Mouse (Mus musculus) stomach, embryonic 15.5 days (tissue): ENCODE measurements around the gene Mindy3. TPM values are rescaled to one million over a fixed set of nuclear protein-coding genes. Genes with fewer than 3 reads are reported as not detected.

Experiments
- ATAC-seq: fragments of 200-750 bp; cut with Nextera tagmentation; 2 replicates; pipeline ENCODE4 v1.8.0; 2017; ENCODE audit warnings: low read depth, moderate number of reproducible peaks, moderate TSS enrichment; ENCODE audit not compliant: insufficient read depth, low FRiP score
- H3K27ac ChIP-seq: fragments of 300-500 bp; sonication (generic); 2 replicates; pipeline ENCODE4 v1.5.1; 2015; ENCODE audit warnings: mild to moderate bottlenecking, inconsistent platforms
- H3K27me3 ChIP-seq: fragments of 300-500 bp; sonication (generic); replicated peaks from 2 replicates; pipeline ENCODE4 v1.6.1; 2015; ENCODE audit warnings: inconsistent platforms
- H3K36me3 ChIP-seq: fragments of 300-500 bp; sonication (generic); 2 replicates; pipeline ENCODE4 v1.6.1; 2015; ENCODE audit warnings: inconsistent platforms
- H3K4me1 ChIP-seq: fragments of 300-500 bp; sonication (generic); 2 replicates; pipeline ENCODE4 v1.6.1; 2015; ENCODE audit warnings: inconsistent platforms
- H3K4me2 ChIP-seq: fragments of 300-500 bp; sonication (generic); 2 replicates; pipeline ENCODE4 v1.6.1; 2015; ENCODE audit warnings: mild to moderate bottlenecking, inconsistent platforms
- H3K4me3 ChIP-seq: fragments of 300-500 bp; sonication (generic); replicated peaks from 2 replicates; pipeline ENCODE4 v1.5.1; 2015; ENCODE audit warnings: inconsistent platforms
- H3K9ac ChIP-seq: fragments of 300-500 bp; sonication (generic); 2 replicates; pipeline ENCODE4 v1.6.1; 2015; ENCODE audit warnings: inconsistent platforms
- H3K9me3 ChIP-seq: fragments of 300-500 bp; sonication (generic); 2 replicates; pipeline ENCODE4 v1.6.1; 2016; ENCODE audit warnings: inconsistent platforms
- WGBS: fragments of 180-500 bp; shearing (Covaris S2); methylation state at CpG from one replicate; pipeline ENCODE4 v1.1.7; 2015; 5-methylcytosine and 5-hydroxymethylcytosine counted together
- polyA plus RNA-seq: library from polyadenylated mRNA; unstranded; fragments of >200 nt; fragmentation: Nextera tagmentation; extraction: Ambion mirVana; gene quantifications from 2 replicates; pipeline ENCODE4 v1.2.1, GENCODE M21; 2015

The Mindy3 gene
- polyA plus RNA-seq, 1 experiment from 2014 or later = 23.5 TPM

DNA sequence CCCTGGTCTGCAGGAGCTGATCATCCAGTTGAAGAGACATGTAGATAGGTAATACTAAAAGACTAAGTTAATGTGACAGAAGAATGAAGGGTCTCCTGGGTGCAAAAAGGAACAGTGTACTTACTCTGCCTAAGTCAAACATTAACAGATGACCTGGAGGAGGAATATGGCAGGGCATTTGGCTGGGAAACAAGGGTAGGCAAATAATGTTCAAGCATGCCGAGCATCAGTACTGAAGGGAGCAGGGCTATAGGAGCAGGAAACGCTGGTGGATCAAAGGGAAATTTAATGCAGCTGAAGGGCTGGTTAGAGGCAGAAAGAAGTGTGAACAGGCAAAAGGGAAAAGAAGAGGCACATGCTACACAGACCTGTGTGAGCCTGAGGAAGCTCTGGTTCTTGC, 8.1 kb downstream of the Mindy3 start:
- H3K9me3 ChIP-seq = no peaks in the 10 kb centered on the region
- no peaks in the 10 kb centered on the region for H3K36me3 ChIP-seq
- no peaks in the 10 kb centered on the region for H3K27me3 ChIP-seq
- 0 out of 2 replicates have a peak, but pooled peaks cover 3% of the 10 kb centered on the region for H3K4me1 ChIP-seq
- no peak overlapping the region for H3K4me2 ChIP-seq
- 25% methylated on average over 2 of the region's 2 CpGs for WGBS
- no peak overlapping the region for H3K27ac ChIP-seq
- H3K9ac ChIP-seq = no peak overlapping the region
- no peak overlapping the region for H3K4me3 ChIP-seq
- peak; percentile 31; the same call in 1 of the 2 replicates for ATAC-seq

DNA sequence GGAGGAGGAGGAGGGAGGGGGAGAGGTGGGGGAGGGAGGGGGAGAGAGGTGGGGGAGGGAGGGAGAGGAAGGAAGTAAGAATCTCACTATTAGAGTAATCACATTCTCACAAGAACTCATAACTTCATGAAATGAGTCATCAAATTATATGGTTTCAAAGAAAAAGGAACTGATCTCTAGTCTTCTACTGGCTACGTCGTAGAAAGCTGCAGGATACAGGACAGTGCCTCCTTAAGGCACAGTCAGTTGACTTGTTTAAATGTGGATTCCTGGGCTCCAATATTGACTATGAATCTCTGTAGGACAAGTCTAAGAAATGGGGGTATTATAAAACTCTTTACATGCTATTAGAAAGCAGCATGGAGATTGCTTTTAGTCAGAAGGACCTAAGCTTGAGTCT, 12.5 kb downstream of the Mindy3 start:
- ATAC-seq = no peak
- Histone ChIP-seq H3K4me3 (no peak overlapping the region), H3K36me3 (no peaks in the 10 kb centered on the region), H3K4me1 (0 out of 2 replicates have a peak, but pooled peaks cover 2% of the 10 kb centered on the region), H3K9me3 (no peaks in the 10 kb centered on the region), H3K9ac (no peak overlapping the region), H3K27ac (no peak overlapping the region), H3K4me2 (no peak overlapping the region), H3K27me3 (no peaks in the 10 kb centered on the region)
- WGBS = 87% methylated on average over 2 of the region's 2 CpGs

DNA sequence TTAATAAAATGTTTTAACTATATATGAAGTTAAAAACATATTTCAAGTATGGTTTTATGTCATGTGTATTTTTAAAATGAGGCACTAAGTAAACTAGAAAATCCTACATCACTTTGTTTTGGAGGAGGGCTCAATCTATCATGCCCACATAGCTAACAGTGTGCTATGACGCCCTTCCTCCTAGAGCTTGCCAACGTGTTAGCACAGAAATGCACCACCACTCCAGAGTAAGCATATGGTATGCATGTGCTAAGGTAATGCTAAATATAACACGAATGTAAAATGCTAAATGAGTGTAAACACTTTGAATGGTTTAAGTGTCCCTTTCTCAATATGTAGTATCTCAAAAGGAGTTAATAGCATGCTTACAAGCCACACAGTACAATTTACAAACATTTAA, 16.8 kb downstream of the Mindy3 start:
- H3K9me3 ChIP-seq = no peaks in the 10 kb centered on the region
- H3K4me3 ChIP-seq = no peak overlapping the region
- no peak overlapping the region for H3K4me2 ChIP-seq
- no peak overlapping the region for H3K9ac ChIP-seq
- no peaks in the 10 kb centered on the region for H3K36me3 ChIP-seq
- 57% methylated on average over 3 of the region's 3 CpGs for WGBS
- no peak overlapping the region for H3K27ac ChIP-seq
- no peaks in the 10 kb centered on the region for H3K4me1 ChIP-seq
- no peak for ATAC-seq
- no peaks in the 10 kb centered on the region for H3K27me3 ChIP-seq

DNA sequence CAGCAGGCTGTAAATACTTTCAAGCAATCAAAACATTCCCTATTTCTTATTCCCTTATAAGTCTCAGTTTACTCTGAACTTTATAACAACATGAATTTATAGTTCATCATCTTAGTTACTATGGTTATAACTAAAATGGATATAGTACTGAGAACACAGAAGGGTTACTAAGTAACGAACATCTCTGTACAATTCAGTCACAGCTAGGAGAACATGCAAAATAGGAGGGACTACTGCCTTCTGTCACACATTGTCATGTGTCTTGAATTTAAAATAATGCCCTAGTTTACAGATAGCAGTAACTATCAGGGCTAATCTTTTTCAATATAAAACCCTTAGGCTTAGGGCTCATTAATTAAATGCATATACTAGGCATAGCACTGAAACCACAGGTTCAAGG, 18.1 kb downstream of the Mindy3 start:
- Histone ChIP-seq H3K9ac (no peak overlapping the region), H3K27me3 (no peaks in the 10 kb centered on the region), H3K4me3 (no peak overlapping the region), H3K4me1 (no peaks in the 10 kb centered on the region), H3K36me3 (no peaks in the 10 kb centered on the region), H3K4me2 (no peak overlapping the region), H3K27ac (no peak overlapping the region), H3K9me3 (no peaks in the 10 kb centered on the region)
- 80% methylated on average over 1 of the region's 1 CpGs for WGBS
- ATAC-seq = no peak

DNA sequence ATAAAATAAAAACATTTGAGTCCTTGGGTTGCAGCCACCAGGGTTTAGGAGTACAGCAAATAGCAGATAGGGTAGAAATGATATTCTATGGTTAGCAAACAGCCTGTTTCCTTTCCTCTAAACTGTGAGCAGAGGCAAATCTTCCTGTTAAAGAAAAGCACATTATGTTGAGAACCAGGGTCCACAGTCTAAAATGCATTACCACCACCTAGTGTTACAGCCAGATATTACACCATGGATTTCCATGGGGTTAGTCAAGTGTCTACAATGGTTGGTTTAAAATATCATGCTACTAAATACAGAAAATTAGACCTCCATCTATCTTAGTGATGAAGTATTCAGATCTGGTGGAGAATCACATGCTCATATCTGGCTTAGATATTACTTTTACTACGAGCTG, 30.2 kb downstream of the Mindy3 start:
- Histone ChIP-seq H3K4me2 (no peak overlapping the region), H3K4me3 (no peak overlapping the region), H3K27ac (no peak overlapping the region), H3K36me3 (peaks cover 3% of the 10 kb centered on the region; the same call in 1 of the 2 replicates), H3K9me3 (no peaks in the 10 kb centered on the region), H3K27me3 (no peaks in the 10 kb centered on the region), H3K4me1 (no peaks in the 10 kb centered on the region), H3K9ac (no peak overlapping the region)
- ATAC-seq = no peak; the same call in 1 of the 2 replicates
- 49% methylated on average over 1 of the region's 1 CpGs for WGBS

DNA sequence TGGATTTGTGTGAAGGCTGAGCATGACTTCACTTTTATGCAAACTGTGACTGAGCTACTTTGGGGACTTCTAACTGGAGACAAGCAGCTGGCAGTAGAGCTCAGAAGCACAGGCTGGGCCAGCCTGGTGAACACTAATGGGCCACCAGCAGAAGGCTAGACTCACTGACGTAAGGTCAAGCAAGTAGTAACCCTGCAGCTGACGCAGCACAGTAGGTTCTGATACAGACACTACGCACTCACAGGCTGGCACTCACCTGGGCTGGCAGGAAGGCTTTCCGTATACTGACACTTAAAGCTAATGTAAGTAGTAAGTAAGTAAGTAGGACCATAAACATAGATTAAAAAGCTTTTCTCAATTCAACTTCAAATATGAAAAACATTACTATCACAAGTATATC, 30.7 kb downstream of the Mindy3 start:
- H3K9ac ChIP-seq = no peak overlapping the region
- no peaks in the 10 kb centered on the region for H3K9me3 ChIP-seq
- no peak overlapping the region for H3K4me2 ChIP-seq
- WGBS = 86% methylated on average over 4 of the region's 4 CpGs
- H3K4me3 ChIP-seq = no peak overlapping the region
- no peaks in the 10 kb centered on the region for H3K4me1 ChIP-seq
- H3K27me3 ChIP-seq = no peaks in the 10 kb centered on the region
- peaks cover 3% of the 10 kb centered on the region; the same call in 1 of the 2 replicates for H3K36me3 ChIP-seq
- no peak for ATAC-seq
- H3K27ac ChIP-seq = no peak overlapping the region

DNA sequence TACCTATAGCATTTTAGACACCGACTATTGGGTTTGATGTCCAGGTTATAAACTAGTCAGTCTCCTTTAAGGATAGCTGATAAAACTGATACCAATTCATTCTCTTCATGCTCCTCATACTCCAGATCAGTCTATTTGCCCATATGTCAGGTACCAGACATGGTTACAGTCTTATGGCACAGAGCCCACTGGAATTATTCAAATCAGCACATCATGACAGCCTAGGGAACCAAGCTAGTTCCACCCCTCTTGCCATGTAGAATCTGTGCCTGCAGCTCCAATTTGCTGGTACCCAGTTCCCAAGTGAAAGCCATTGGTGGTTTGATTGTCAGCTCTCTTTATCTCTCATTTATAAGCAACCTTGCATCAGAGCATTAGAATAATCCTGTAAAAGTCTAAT, 34.9 kb downstream of the Mindy3 start:
- no peak overlapping the region for H3K4me2 ChIP-seq

DNA sequence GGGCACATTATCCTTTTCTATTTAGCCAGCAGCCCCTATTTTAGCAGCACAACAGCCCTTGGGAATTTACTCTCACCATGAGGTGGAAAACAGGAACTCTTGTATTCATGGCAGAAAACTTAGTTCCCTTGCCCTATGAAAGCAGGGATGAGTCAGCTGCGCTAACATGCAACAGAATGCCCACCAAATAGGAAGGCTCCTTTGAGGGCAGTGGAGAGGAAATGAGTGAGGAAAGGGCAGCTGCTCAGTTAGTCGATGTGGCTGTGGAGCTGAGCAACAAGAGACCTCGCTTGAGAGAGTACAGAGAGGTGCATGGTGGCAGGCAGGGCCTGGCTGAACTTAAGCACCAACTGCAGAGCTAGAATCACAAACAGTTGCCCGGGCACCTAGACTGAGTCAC, 36.6 kb downstream of the Mindy3 start:
- 67% methylated on average over 4 of the region's 4 CpGs for WGBS

More for the DNA sequence above, 34.9 kb downstream of the Mindy3 start:
- Histone ChIP-seq H3K27ac (no peak overlapping the region), H3K9me3 (no peaks in the 10 kb centered on the region), H3K4me3 (no peak overlapping the region), H3K9ac (no peak overlapping the region), H3K36me3 (peaks cover 3% of the 10 kb centered on the region; the same call in 1 of the 2 replicates), H3K4me1 (no peaks in the 10 kb centered on the region), H3K27me3 (no peaks in the 10 kb centered on the region)
- WGBS = 89% methylated on average over 1 of the region's 1 CpGs
- no peak for ATAC-seq

DNA sequence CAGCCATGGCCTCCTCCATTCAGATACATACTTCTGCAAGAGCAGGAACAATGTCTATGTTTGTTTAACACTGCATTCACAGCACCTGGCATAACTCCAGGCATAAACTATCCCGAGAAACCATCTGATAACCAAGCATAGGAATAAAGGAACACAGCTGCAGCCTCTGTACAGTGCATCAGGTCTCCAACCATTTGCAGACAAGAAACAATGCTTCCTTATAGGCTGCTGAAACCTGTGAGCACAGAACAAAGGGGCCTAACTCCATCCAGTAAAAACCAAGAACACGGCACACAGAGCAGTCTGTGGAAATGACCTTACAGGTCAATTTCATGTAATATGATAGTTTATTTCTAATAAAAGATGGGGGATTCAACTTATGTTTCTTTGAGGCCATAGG, 39.0 kb downstream of the Mindy3 start:
- no peak overlapping the region for H3K27ac ChIP-seq
- WGBS = 20% methylated on average over 2 of the region's 2 CpGs
- H3K4me3 ChIP-seq = no peak overlapping the region
- H3K9ac ChIP-seq = no peak overlapping the region
- no peak overlapping the region for H3K4me2 ChIP-seq
- no peaks in the 10 kb centered on the region for H3K36me3 ChIP-seq
- no peaks in the 10 kb centered on the region for H3K9me3 ChIP-seq
- H3K4me1 ChIP-seq = no peaks in the 10 kb centered on the region
- 0 out of 2 replicates have a peak, but pooled peaks have one; percentile 31 for ATAC-seq
- H3K27me3 ChIP-seq = no peaks in the 10 kb centered on the region

More for the DNA sequence above, 36.6 kb downstream of the Mindy3 start:
- no peak overlapping the region for H3K9ac ChIP-seq
- no peaks in the 10 kb centered on the region for H3K4me1 ChIP-seq
- no peaks in the 10 kb centered on the region for H3K27me3 ChIP-seq
- H3K36me3 ChIP-seq = peaks cover 3% of the 10 kb centered on the region; the same call in 1 of the 2 replicates
- H3K27ac ChIP-seq = no peak overlapping the region
- no peaks in the 10 kb centered on the region for H3K9me3 ChIP-seq
- H3K4me3 ChIP-seq = no peak overlapping the region
- H3K4me2 ChIP-seq = no peak overlapping the region
- ATAC-seq = no peak

DNA sequence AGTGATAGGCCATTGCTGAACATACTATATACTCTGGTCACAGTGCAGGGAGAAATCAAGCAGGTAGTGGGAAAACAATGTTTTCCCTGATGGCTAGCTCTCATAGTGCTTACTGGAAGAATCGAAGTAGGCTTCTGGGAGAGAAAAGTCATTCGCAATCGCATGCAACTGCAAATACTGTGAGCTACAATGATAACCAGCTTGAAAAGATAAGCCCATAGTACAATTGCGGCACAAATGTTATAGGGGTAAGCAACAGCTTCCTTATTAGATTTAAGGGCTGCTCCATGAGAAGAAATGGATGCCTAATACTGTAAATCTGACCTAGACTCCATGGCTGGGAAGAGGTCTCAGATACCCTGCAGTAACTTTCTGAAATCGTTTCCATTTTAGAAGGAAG, 40.7 kb downstream of the Mindy3 start:
- Histone ChIP-seq H3K9me3 (no peaks in the 10 kb centered on the region), H3K36me3 (no peaks in the 10 kb centered on the region), H3K9ac (no peak overlapping the region), H3K4me1 (no peaks in the 10 kb centered on the region), H3K4me2 (no peak overlapping the region), H3K27me3 (no peaks in the 10 kb centered on the region), H3K4me3 (no peak overlapping the region), H3K27ac (no peak overlapping the region)
- WGBS = 84% methylated on average over 5 of the region's 5 CpGs
- no peak for ATAC-seq

DNA sequence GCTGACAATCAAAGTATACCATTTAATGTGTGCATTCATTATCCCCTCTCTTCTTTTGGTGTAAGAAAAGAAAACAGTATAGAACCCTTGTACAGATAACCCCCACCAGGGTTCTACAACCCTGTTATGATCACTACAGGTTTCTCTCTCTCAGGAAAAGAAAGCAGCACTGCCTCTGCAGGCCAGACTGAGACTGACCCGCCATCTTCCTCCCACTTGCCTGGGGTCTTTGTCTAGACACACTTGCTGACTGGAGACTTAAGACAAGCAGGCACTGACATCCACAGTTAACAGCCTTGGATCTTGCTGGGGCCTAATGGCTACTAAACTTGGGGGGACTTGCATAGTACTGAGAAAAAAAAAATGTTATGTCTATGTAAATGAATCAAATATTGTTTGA, 42.2 kb downstream of the Mindy3 start:
- no peak overlapping the region for H3K4me2 ChIP-seq
- no peak overlapping the region for H3K4me3 ChIP-seq
- H3K27me3 ChIP-seq = no peaks in the 10 kb centered on the region
- H3K27ac ChIP-seq = no peak overlapping the region
- H3K9me3 ChIP-seq = no peaks in the 10 kb centered on the region
- H3K9ac ChIP-seq = no peak overlapping the region
- H3K4me1 ChIP-seq = no peaks in the 10 kb centered on the region
- 91% methylated on average over 1 of the region's 1 CpGs for WGBS
- H3K36me3 ChIP-seq = no peaks in the 10 kb centered on the region
- ATAC-seq = no peak

DNA sequence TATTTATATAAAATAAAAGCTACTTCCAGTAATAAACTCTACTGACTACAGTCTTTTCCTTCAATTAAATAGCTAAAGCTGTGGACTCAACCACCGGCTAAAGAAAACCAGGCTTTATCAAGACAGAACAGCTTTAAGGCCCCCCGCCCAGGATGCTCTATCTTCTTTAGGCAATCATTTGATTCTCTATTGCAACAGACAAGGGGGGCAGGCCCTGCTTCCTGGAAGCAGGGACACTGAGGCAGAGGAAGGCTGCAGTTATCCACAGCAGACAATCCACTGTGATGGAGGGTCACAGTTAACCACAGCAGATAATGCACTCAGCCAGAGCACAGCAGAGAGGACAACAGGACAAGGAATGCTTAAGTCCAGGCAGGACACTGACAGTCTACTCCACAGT, 46.4 kb downstream of the Mindy3 start:
- Histone ChIP-seq H3K27me3 (no peaks in the 10 kb centered on the region), H3K4me3 (no peak overlapping the region), H3K27ac (no peak overlapping the region), H3K36me3 (no peaks in the 10 kb centered on the region), H3K4me1 (no peaks in the 10 kb centered on the region), H3K4me2 (no peak overlapping the region), H3K9me3 (no peaks in the 10 kb centered on the region), H3K9ac (no peak overlapping the region)
- ATAC-seq = peak; percentile 80
- 77% methylated on average over 2 of the region's 2 CpGs for WGBS

DNA sequence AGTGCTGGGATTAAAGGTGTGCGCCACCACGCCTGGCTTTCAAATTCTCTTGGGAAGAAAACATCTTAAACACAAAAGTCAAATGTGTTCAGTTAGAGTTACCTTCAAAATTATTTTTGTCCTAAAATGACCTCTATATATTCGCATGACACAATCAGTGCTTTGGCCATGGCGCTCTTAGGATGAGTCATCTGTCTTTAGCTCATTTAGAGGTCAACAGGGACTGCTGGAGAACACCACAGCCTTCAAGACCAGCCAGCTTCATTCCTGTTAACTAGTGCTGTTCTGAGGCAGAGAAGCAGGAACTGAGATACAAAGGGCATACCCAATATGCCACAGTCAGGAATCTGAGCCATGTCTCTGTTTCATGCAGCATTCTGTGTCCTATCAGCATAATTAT, 47.9 kb downstream of the Mindy3 start:
- no peak for ATAC-seq

More for the DNA sequence above, 47.9 kb downstream of the Mindy3 start:
- no peak overlapping the region for H3K4me3 ChIP-seq
- no peaks in the 10 kb centered on the region for H3K36me3 ChIP-seq
- no peaks in the 10 kb centered on the region for H3K27me3 ChIP-seq
- no peaks in the 10 kb centered on the region for H3K4me1 ChIP-seq
- no peak overlapping the region for H3K27ac ChIP-seq
- no peaks in the 10 kb centered on the region for H3K9me3 ChIP-seq
- no peak overlapping the region for H3K4me2 ChIP-seq
- 93% methylated on average over 4 of the region's 4 CpGs for WGBS
- no peak overlapping the region for H3K9ac ChIP-seq
